Mouse (Mus musculus) ovary, postnatal 36 days (tissue): ENCODE measurements around the gene Cox7a2.

Source experiments
- DNase-seq: peaks from one replicate; pipeline ENCODE4 v3.0.0; 2022; ENCODE audit warnings: low spot score, mixed read lengths

Cox7a2 gene

GRCm38 (mm10) chr9:79730301-79730700 lies 29.4 kb downstream of the Cox7a2 start:
- DNase-seq: no peak

GRCm38 (mm10) chr9:79723090-79723489 lies 36.6 kb downstream of the Cox7a2 start:
- DNase-seq: no peak

GRCm38 (mm10) chr9:79721056-79721455 lies 38.6 kb downstream of the Cox7a2 start:
- peak; percentile 24 for DNase-seq

GRCm38 (mm10) chr9:79720143-79720542 lies 39.5 kb downstream of the Cox7a2 start:
- DNase-seq: no peak

- DNase-seq: peak; percentile 40
Observed at GRCm38 (mm10) chr9:79719451-79719850, 40.2 kb downstream of the Cox7a2 start.

GRCm38 (mm10) chr9:79718481-79719370 lies 41.0 kb downstream of the Cox7a2 start, which contains the start of gene Col12a1:
Gene Col12a1 (minus strand): TSS chr9:79718831.
- peak; percentile 63 for DNase-seq

- DNase-seq: peak; percentile 23
Observed at GRCm38 (mm10) chr9:79717836-79718475, 41.7 kb downstream of the Cox7a2 start.

- peak; percentile 53 for DNase-seq
Observed at GRCm38 (mm10) chr9:79716909-79717835, 42.5 kb downstream of the Cox7a2 start.

GRCm38 (mm10) chr9:79716496-79716895 lies 43.2 kb downstream of the Cox7a2 start:
- DNase-seq: no peak

GRCm38 (mm10) chr9:79714471-79715045 lies 45.1 kb downstream of the Cox7a2 start:
- peak; percentile 83 for DNase-seq
